Mouse (Mus musculus) liver, embryonic 14.5 days (tissue): ENCODE data around the gene Hist1h4k. TPM values are rescaled to one million over a fixed set of nuclear protein-coding genes. Genes with fewer than 3 reads are reported as not detected.
"Not testable (repeated sequence)": the region's sequence is repeated elsewhere in the genome, so short reads cannot be mapped to it uniquely, and the experiment has no call there.

ENCODE experiments used
- ATAC-seq: fragments of 200-750 bp; cut with Nextera tagmentation; 2 replicates; pipeline ENCODE4 v1.8.0; 2017; ENCODE audit warnings: moderate number of reproducible peaks, mild to moderate bottlenecking, moderate library complexity; ENCODE audit not compliant: insufficient read depth
- DNase-seq, 3 experiments: peaks; one replicate each; pipeline ENCODE4 v3.0.0-alpha.2; 2012 to 2013; ENCODE audit warnings: low read depth in 3 of 3, low spot score in 3 of 3
- H3K27ac ChIP-seq: fragments of 300-500 bp; sonication (generic); 2 replicates; pipeline ENCODE4 v1.5.1; 2014; ENCODE audit warnings: moderate library complexity, mild to moderate bottlenecking, control low read depth, inconsistent platforms
- H3K27me3 ChIP-seq: fragments of 300-500 bp; sonication (generic); 2 replicates; pipeline ENCODE4 v1.6.1; 2014; ENCODE audit warnings: mild to moderate bottlenecking, low read length, moderate library complexity; ENCODE audit not compliant: control insufficient read depth, insufficient read depth
- H3K36me3 ChIP-seq: fragments of 300-500 bp; sonication (generic); replicated peaks from 2 replicates; pipeline ENCODE4 v1.6.1; 2014; ENCODE audit warnings: low read depth; ENCODE audit not compliant: control insufficient read depth, insufficient read depth
- H3K4me1 ChIP-seq, 2 experiments: fragments of 200-500 bp in 1 of 2; fragments of 300-500 bp in 1 of 2; sonication (generic) in 1 of 2; replicated peaks; 2 replicates each; pipeline ENCODE4 v1.6.1; 2012 to 2014; ENCODE audit warnings: antibody characterized with exemption in 1 of 2, inconsistent platforms in 1 of 2, low read length in 1 of 2; ENCODE audit not compliant: control insufficient read depth in 2 of 2, insufficient read depth in 2 of 2
- H3K4me2 ChIP-seq: fragments of 300-500 bp; sonication (generic); 2 replicates; pipeline ENCODE4 v1.6.1; 2014; ENCODE audit warnings: low read depth, mild to moderate bottlenecking, control low read depth, moderate library complexity
- H3K4me3 ChIP-seq, 2 experiments: fragments of 200-500 bp in 1 of 2; fragments of 300-500 bp in 1 of 2; sonication (generic) in 1 of 2; 2 replicates each; pipeline ENCODE4 v1.5.1; 2012 to 2014; ENCODE audit warnings: low read depth in 2 of 2, low read length in 2 of 2, mild to moderate bottlenecking in 2 of 2, control low read depth in 1 of 2, inconsistent platforms in 1 of 2, moderate library complexity in 1 of 2; ENCODE audit not compliant: insufficient read depth in 1 of 2
- H3K9ac ChIP-seq: fragments of 300-500 bp; sonication (generic); replicated peaks from 2 replicates; pipeline ENCODE4 v1.6.1; 2014; ENCODE audit warnings: mild to moderate bottlenecking, control low read depth, moderate library complexity
- H3K9me3 ChIP-seq: fragments of 300-500 bp; sonication (generic); 2 replicates; pipeline ENCODE4 v1.6.1; 2016; ENCODE audit warnings: low read length, mixed read lengths; ENCODE audit not compliant: control insufficient read depth
- CTCF ChIP-seq: IDR thresholded peaks from 2 replicates; pipeline ENCODE4 v1.5.1; 2016; ENCODE audit warnings: antibody characterized with exemption, low read depth, control low read depth
- EP300 ChIP-seq: IDR thresholded peaks from 2 replicates; pipeline ENCODE4 v1.6.1; 2016; ENCODE audit warnings: antibody characterized with exemption, low read depth
- WGBS: fragments of 180-500 bp; shearing (Covaris S2); extraction: QIAGEN DNeasy Blood & Tissue Kit; methylation state at CpG from one replicate; pipeline ENCODE4 v1.1.7; 2014; ENCODE audit not compliant: insufficient replicate concordance; 5-methylcytosine and 5-hydroxymethylcytosine counted together
- polyA plus RNA-seq, 2 experiments: library from polyadenylated mRNA; depleted of rRNA in 1 of 2; stranded (reverse) in 1 of 2; unstranded in 1 of 2; fragments of >200 nt; fragmentation: Nextera tagmentation in 1 of 2; extraction: Ambion mirVana in 1 of 2; gene quantifications; 2 replicates each; pipeline versions ENCODE4 v1.2.1 to v1.2.3; 2012 to 2014

The Hist1h4k gene
- polyA plus RNA-seq, 2 experiments, result 5.5 to 32.8 TPM

- peak in 1 of 3 experiments; percentile 51 for DNase-seq
- WGBS, result 20% methylated on average over 14 of the region's 21 CpGs
- peak overlapping the region; percentile 50 to 56 for H3K4me3 ChIP-seq
- no peaks in the 10 kb centered on the region for H3K9me3 ChIP-seq
- H3K9ac ChIP-seq, result peak overlapping the region; percentile 75
- no peaks in the 10 kb centered on the region for H3K27me3 ChIP-seq
- TF ChIP-seq CTCF, result no peak
- TF ChIP-seq EP300, result no peak; the same call in 1 of the 2 replicates
- H3K4me1 ChIP-seq, result peaks cover 26 to 31% of the 10 kb centered on the region in 2 experiments
- peak overlapping the region; percentile 90 for H3K4me2 ChIP-seq
- peak overlapping the region; percentile 84 for H3K27ac ChIP-seq
- ATAC-seq, result peak; percentile 19
- no peaks in the 10 kb centered on the region for H3K36me3 ChIP-seq
Observed at GRCm38 (mm10) chr13:21787760-21788593, 37.7 kb upstream of the Hist1h4k start.

- H3K4me2 ChIP-seq, result peak within 1 kb of the TSS; percentile 90
- peak within 1 kb of the TSS; percentile 96 for H3K9ac ChIP-seq
- not testable (repeated sequence) for H3K9me3 ChIP-seq, H3K36me3 ChIP-seq, H3K27me3 ChIP-seq
- DNase-seq (peak; percentile 94 to 97 (median 96)), ATAC-seq (peak; percentile 81)
- 0 out of 2 replicates have a peak, but pooled peaks have one; percentile 9 for TF ChIP-seq CTCF
- TF ChIP-seq EP300, result peak; percentile 52; the same call in 1 of the 2 replicates
- WGBS, result under 1% methylated on average over 37 of the region's 63 CpGs
- H3K4me3 ChIP-seq, result peak within 1 kb of the TSS; percentile 56 to 69
- H3K4me1 ChIP-seq, result peaks cover 26 to 31% of the 10 kb centered on the region in 2 experiments
- H3K27ac ChIP-seq, result peak within 1 kb of the TSS; percentile 95
Observed at GRCm38 (mm10) chr13:21786899-21787629, 36.8 kb upstream of the Hist1h4k start, which contains the start of the genes Hist1h2an and Hist1h2bp. Gene Hist1h2an, minus strand, starts transcription at chr13:21787218. Gene Hist1h2bp, plus strand, starts transcription at chr13:21787461.

GRCm38 (mm10) chr13:21786189-21786898 is 36.0 kb upstream of the Hist1h4k start:
- DNase-seq, result peak in 1 of 3 experiments; percentile 64
- H3K4me1 ChIP-seq, result peaks cover 28 to 32% of the 10 kb centered on the region in 2 experiments
- WGBS, result 4% methylated on average over 8 of the region's 8 CpGs

GRCm38 (mm10) chr13:21784311-21784710 is 34.0 kb upstream of the Hist1h4k start:
- Histone ChIP-seq H3K4me2 (peak overlapping the region; percentile 90), H3K9ac (peak overlapping the region; percentile 96), H3K4me1 (peaks cover 30 to 32% of the 10 kb centered on the region in 2 experiments), H3K27ac (peak overlapping the region; percentile 95), H3K9me3 (no peaks in the 10 kb centered on the region), H3K4me3 (peak overlapping the region in 1 of 2 experiments; percentile 54; a peak in 1 of 4 replicates), H3K27me3 (no peaks in the 10 kb centered on the region), H3K36me3 (no peaks in the 10 kb centered on the region)
- ATAC-seq, result no peak
- TF ChIP-seq CTCF, result no peak
- TF ChIP-seq EP300, result no peak
- WGBS, result 56% methylated on average over 6 of the region's 6 CpGs
- DNase-seq, result no peak

More at GRCm38 (mm10) chr13:21786189-21786898, 36.0 kb upstream of the Hist1h4k start:
- H3K27ac ChIP-seq, result peak overlapping the region; percentile 95
- peak overlapping the region; percentile 96 for H3K9ac ChIP-seq
- TF ChIP-seq EP300, result 0 out of 2 replicates have a peak, but pooled peaks have one; percentile 30
- no peak for TF ChIP-seq CTCF
- H3K27me3 ChIP-seq, result no peaks in the 10 kb centered on the region
- H3K36me3 ChIP-seq, result no peaks in the 10 kb centered on the region
- no peak for ATAC-seq
- peak overlapping the region; percentile 90 for H3K4me2 ChIP-seq
- H3K4me3 ChIP-seq, result peak overlapping the region; percentile 56 to 69
- no peaks in the 10 kb centered on the region for H3K9me3 ChIP-seq
